Mouse (Mus musculus) heart, postnatal 0 days (tissue): ENCODE results near the gene Tsks. TPM values are rescaled to one million over a fixed set of nuclear protein-coding genes. Genes with fewer than 3 reads are reported as not detected.

ENCODE experiments used
- ATAC-seq: fragments of 200-750 bp; cut with Nextera tagmentation; 2 replicates; pipeline ENCODE4 v1.8.0; 2017; ENCODE audit warnings: low read depth, moderate number of reproducible peaks, moderate library complexity; ENCODE audit not compliant: insufficient read depth
- DNase-seq: peaks from one replicate; pipeline ENCODE4 v3.0.0-alpha.2; 2016; ENCODE audit warnings: low spot score
- H3K27ac ChIP-seq: fragments of 300-500 bp; sonication (generic); 2 replicates; pipeline ENCODE4 v1.5.1; 2014; ENCODE audit warnings: low read depth, mild to moderate bottlenecking
- H3K27me3 ChIP-seq: fragments of 300-500 bp; sonication (generic); 2 replicates; pipeline ENCODE4 v1.6.1; 2014; ENCODE audit warnings: low read length, mixed read lengths; ENCODE audit not compliant: control insufficient read depth, insufficient read depth
- H3K36me3 ChIP-seq: fragments of 300-500 bp; sonication (generic); replicated peaks from 2 replicates; pipeline ENCODE4 v1.6.1; 2014; ENCODE audit warnings: low read length, mixed read lengths; ENCODE audit not compliant: control insufficient read depth, insufficient read depth
- H3K4me1 ChIP-seq: fragments of 300-500 bp; sonication (generic); 2 replicates; pipeline ENCODE4 v1.6.1; 2014; ENCODE audit warnings: antibody characterized with exemption; ENCODE audit not compliant: control insufficient read depth, insufficient read depth
- H3K4me2 ChIP-seq: fragments of 300-500 bp; sonication (generic); 2 replicates; pipeline ENCODE4 v1.6.1; 2014; ENCODE audit warnings: low read depth, mild to moderate bottlenecking, low read length, moderate library complexity
- H3K4me3 ChIP-seq: fragments of 300-500 bp; sonication (generic); 2 replicates; pipeline ENCODE4 v1.5.1; 2014; ENCODE audit warnings: low read depth, low read length
- H3K9ac ChIP-seq: fragments of 300-500 bp; sonication (generic); replicated peaks from 2 replicates; pipeline ENCODE4 v1.6.1; 2014; ENCODE audit warnings: low read depth, low read length, mixed read lengths
- H3K9me3 ChIP-seq: fragments of 300-500 bp; sonication (generic); replicated peaks from 2 replicates; pipeline ENCODE4 v1.6.1; 2016; ENCODE audit warnings: low read length; ENCODE audit not compliant: control insufficient read depth
- CTCF ChIP-seq: IDR thresholded peaks from 2 replicates; pipeline ENCODE4 v1.5.1; 2016; ENCODE audit warnings: antibody characterized with exemption, control low read depth, low read depth
- EP300 ChIP-seq: IDR thresholded peaks from 2 replicates; pipeline ENCODE4 v1.6.1; 2016; ENCODE audit warnings: antibody characterized with exemption, low read depth
- WGBS: fragments of 180-500 bp; shearing (Covaris S2); extraction: QIAGEN DNeasy Blood & Tissue Kit; methylation state at CpG from one replicate; pipeline ENCODE4 v1.1.7; 2014; 5-methylcytosine and 5-hydroxymethylcytosine counted together
- polyA plus RNA-seq: library from polyadenylated mRNA; unstranded; fragments of >200 nt; fragmentation: Nextera tagmentation; extraction: Ambion mirVana; gene quantifications from 2 replicates; pipeline ENCODE4 v1.2.1, GENCODE M21; 2015
- total RNA-seq: library from RNA; depleted of rRNA; stranded (reverse); fragments of >200 nt; gene quantifications from 2 replicates; pipeline ENCODE4 v1.2.3, GENCODE M21; 2014; ENCODE audit warnings: low replicate concordance

Gene Tsks
- total and polyA plus RNA-seq, 2 experiments from 2014 or later = 0.27 TPM; not detected in 1

GRCm38 (mm10) chr7:44925468-44925867 is 17.5 kb upstream of the Tsks start:
- no peaks in the 10 kb centered on the region for H3K9me3 ChIP-seq
- H3K4me3 ChIP-seq = no peak overlapping the region
- peaks cover 15% of the 10 kb centered on the region for H3K4me1 ChIP-seq
- no peak overlapping the region for H3K4me2 ChIP-seq
- DNase-seq = no peak
- 66% methylated on average over 3 of the region's 3 CpGs for WGBS
- no peak overlapping the region for H3K9ac ChIP-seq
- TF ChIP-seq CTCF (peak; percentile 60), EP300 (no peak)
- H3K27ac ChIP-seq = no peak overlapping the region
- H3K27me3 ChIP-seq = no peaks in the 10 kb centered on the region
- ATAC-seq = no peak
- H3K36me3 ChIP-seq = peaks cover 33% of the 10 kb centered on the region

DNA sequence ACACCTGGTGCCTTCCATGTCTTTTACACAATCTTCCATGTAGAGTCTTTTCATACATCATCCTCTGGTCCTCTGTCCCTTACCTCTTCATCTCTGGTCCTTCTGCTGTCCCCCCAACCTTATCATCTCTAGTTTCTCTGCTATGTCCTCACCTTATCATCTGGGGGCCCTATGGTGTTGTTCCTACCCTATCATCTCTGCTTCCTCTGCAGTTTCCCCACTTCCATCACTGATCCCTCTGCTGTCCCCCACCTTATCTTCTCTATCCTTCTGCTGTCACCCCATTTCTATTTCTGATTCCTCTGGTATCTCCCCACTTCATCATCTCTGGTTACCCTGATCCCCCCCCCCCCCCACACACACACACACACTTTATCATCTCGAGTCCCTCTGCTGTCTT is 14.4 kb upstream of the Tsks start:
- Histone ChIP-seq H3K9ac (peak overlapping the region; percentile 92), H3K27me3 (no peaks in the 10 kb centered on the region), H3K27ac (peak overlapping the region; percentile 80; the same call in 1 of the 2 replicates), H3K4me3 (peak overlapping the region; percentile 90), H3K4me2 (peak overlapping the region; percentile 73), H3K4me1 (peaks cover 16% of the 10 kb centered on the region), H3K9me3 (no peaks in the 10 kb centered on the region), H3K36me3 (peaks cover 13% of the 10 kb centered on the region; the same call in 1 of the 2 replicates)
- DNase-seq (no peak), ATAC-seq (no peak)
- 0% methylated on average over 1 of the region's 1 CpGs for WGBS
- TF ChIP-seq EP300 (no peak), CTCF (no peak)

GRCm38 (mm10) chr7:44929204-44930151 is 13.5 kb upstream of the Tsks start, which contains the start of gene Ap2a1:
Gene Ap2a1, minus strand, starts transcription at chr7:44929496.
- peaks cover 10% of the 10 kb centered on the region; the same call in 1 of the 2 replicates for H3K36me3 ChIP-seq
- no peaks in the 10 kb centered on the region for H3K27me3 ChIP-seq
- peak within 1 kb of the TSS; percentile 73 for H3K4me2 ChIP-seq
- ATAC-seq = peak; percentile 97
- WGBS = under 1% methylated on average over 83 of the region's 84 CpGs
- peaks cover 16% of the 10 kb centered on the region for H3K4me1 ChIP-seq
- H3K9ac ChIP-seq = peak within 1 kb of the TSS; percentile 92
- peak; percentile 100 for DNase-seq
- peak; percentile 80 for TF ChIP-seq EP300
- peak; percentile 16; the same call in 1 of the 2 replicates for TF ChIP-seq CTCF
- H3K27ac ChIP-seq = peak within 1 kb of the TSS; percentile 93
- peak within 1 kb of the TSS; percentile 90 for H3K4me3 ChIP-seq
- no peaks in the 10 kb centered on the region for H3K9me3 ChIP-seq

GRCm38 (mm10) chr7:44938680-44939079 is 4.3 kb upstream of the Tsks start:
- DNase-seq = no peak
- Histone ChIP-seq H3K9ac (no peak overlapping the region), H3K4me2 (no peak overlapping the region), H3K27me3 (no peaks in the 10 kb centered on the region), H3K4me1 (no peaks in the 10 kb centered on the region), H3K36me3 (no peaks in the 10 kb centered on the region), H3K4me3 (no peak overlapping the region), H3K9me3 (peaks cover 11% of the 10 kb centered on the region; the same call in 1 of the 2 replicates), H3K27ac (no peak overlapping the region)
- no peak for ATAC-seq
- TF ChIP-seq EP300 = no peak
- TF ChIP-seq CTCF = no peak
- 76% methylated on average over 4 of the region's 4 CpGs for WGBS

GRCm38 (mm10) chr7:44949922-44950321 is 6.9 kb downstream of the Tsks start:
- no peaks in the 10 kb centered on the region for H3K9me3 ChIP-seq
- no peak overlapping the region for H3K4me2 ChIP-seq
- H3K27ac ChIP-seq = no peak overlapping the region
- ATAC-seq (no peak), DNase-seq (no peak)
- no peak overlapping the region for H3K9ac ChIP-seq
- WGBS = 61% methylated on average over 6 of the region's 6 CpGs
- no peak overlapping the region for H3K4me3 ChIP-seq
- H3K27me3 ChIP-seq = peaks cover 22% of the 10 kb centered on the region
- H3K4me1 ChIP-seq = peaks cover 10% of the 10 kb centered on the region; the same call in 1 of the 2 replicates
- TF ChIP-seq CTCF (no peak), EP300 (no peak)
- no peaks in the 10 kb centered on the region for H3K36me3 ChIP-seq
